Mouse (Mus musculus): ENCODE results near the gene Cel.

GRCm38 (mm10) chr2:28536766-28537633, 26.2 kb downstream of the Cel start:
- TF ChIP-seq CTCF (IDR thresholded peaks at IDR 0.05; ENCODE audit: low read depth) (no peak), EP300 (IDR thresholded peaks at IDR 0.05; ENCODE audit: low read depth) (no peak)
